ENCODE assay signal across 32 mouse cellular contexts in genomic region chr6:131264175-131264574, GRCm38 (mm10). TPM values are rescaled to one million over a fixed set of nuclear protein-coding genes. Genes with fewer than 3 reads are reported as not detected.
"Had no signal": no experiment of that assay in that cellular context is flagged by ENCODE, and none has a peak within 500 bp of the region (broad histone marks: within the 10 kb centered on the region; RNA-seq: fewer than 3 reads in every experiment).

No protein-coding gene starts in this region.

- H3K4me2 ChIP-seq: embryonic facial prominence, embryonic 12.5 days; embryonic facial prominence, embryonic 13.5 days; embryonic facial prominence, embryonic 15.5 days; forebrain, embryonic 12.5 days; forebrain, embryonic 13.5 days; forebrain, embryonic 15.5 days had no signal

- H3K9ac ChIP-seq: embryonic facial prominence, embryonic 12.5 days; embryonic facial prominence, embryonic 13.5 days; embryonic facial prominence, embryonic 15.5 days; forebrain, embryonic 12.5 days; forebrain, embryonic 13.5 days; forebrain, embryonic 15.5 days; forebrain, postnatal 0 days had no signal

- H3K36me3 ChIP-seq: embryonic facial prominence, embryonic 10.5 days; embryonic facial prominence, embryonic 12.5 days; embryonic facial prominence, embryonic 13.5 days; embryonic facial prominence, embryonic 15.5 days; forebrain, embryonic 10.5 days; forebrain, embryonic 12.5 days; forebrain, embryonic 15.5 days had no signal

- DNase-seq: cerebellum, adult 2 months; cerebellum, adult 8-10 months; cerebellum, adult 9-10 months; cerebellum, adult 9-11 months; cerebellum, postnatal 10 days; cerebellum, postnatal 14 days; cerebellum, postnatal 25 days; cerebellum, postnatal 36 days; embryo, embryonic 11 days; forebrain, postnatal 0 days; gastrocnemius, adult 2 months; gastrocnemius, postnatal 10 days; gastrocnemius, postnatal 14 days; gastrocnemius, postnatal 25 days; gastrocnemius, postnatal 36 days; heart, adult 11 months; heart, adult 18-20 months; heart, adult 2 months had no signal

- H3K4me3 ChIP-seq: embryonic facial prominence, embryonic 10.5 days; embryonic facial prominence, embryonic 12.5 days; embryonic facial prominence, embryonic 13.5 days; embryonic facial prominence, embryonic 15.5 days; erythroblast, embryonic 14.5 days; forebrain, embryonic 10.5 days; forebrain, embryonic 12.5 days; forebrain, embryonic 13.5 days; forebrain, embryonic 15.5 days; gastrocnemius, adult 2 months; heart, adult 2 months had no signal

- H3K27ac ChIP-seq: embryonic facial prominence, embryonic 10.5 days; embryonic facial prominence, embryonic 12.5 days; embryonic facial prominence, embryonic 13.5 days; embryonic facial prominence, embryonic 15.5 days; forebrain, embryonic 10.5 days; forebrain, embryonic 12.5 days; forebrain, embryonic 13.5 days; forebrain, embryonic 15.5 days; gastrocnemius, adult 2 months; heart, adult 2 months had no signal

- ATAC-seq: forebrain, embryonic 13.5 days; forebrain, embryonic 14.5 days; forebrain, embryonic 15.5 days; forebrain, embryonic 16.5 days; forebrain, postnatal 0 days had no signal

- H3K4me1 ChIP-seq: embryonic facial prominence, embryonic 10.5 days; embryonic facial prominence, embryonic 12.5 days; embryonic facial prominence, embryonic 13.5 days; embryonic facial prominence, embryonic 15.5 days; forebrain, embryonic 10.5 days; forebrain, embryonic 12.5 days; forebrain, embryonic 13.5 days; forebrain, embryonic 15.5 days had no signal

- H3K27me3 ChIP-seq: embryonic facial prominence, embryonic 12.5 days; embryonic facial prominence, embryonic 13.5 days; embryonic facial prominence, embryonic 15.5 days; forebrain, embryonic 12.5 days; forebrain, embryonic 13.5 days; forebrain, embryonic 15.5 days had no signal

- H3K9me3 ChIP-seq: embryonic facial prominence, embryonic 12.5 days; embryonic facial prominence, embryonic 13.5 days; embryonic facial prominence, embryonic 15.5 days; forebrain, embryonic 15.5 days had no signal

RNA-seq across cellular contexts. Expression of gene Klra2, which starts 17.0 kb away (rescaled TPM):
- total RNA-seq: forebrain, postnatal 0 days; gastrocnemius, adult 2 months; gastrocnemius, postnatal 14 days; gastrocnemius, postnatal 25 days; gastrocnemius, postnatal 36 days had no signal
- polyA plus RNA-seq: embryonic facial prominence, embryonic 10.5 days; embryonic facial prominence, embryonic 11.5 days; embryonic facial prominence, embryonic 12.5 days; embryonic facial prominence, embryonic 13.5 days; embryonic facial prominence, embryonic 14.5 days; embryonic facial prominence, embryonic 15.5 days; erythroblast, embryonic 14.5 days; forebrain, embryonic 10.5 days; forebrain, embryonic 11.5 days; forebrain, embryonic 12.5 days; forebrain, embryonic 13.5 days; forebrain, embryonic 14.5 days; forebrain, embryonic 15.5 days; forebrain, embryonic 16.5 days; forebrain, postnatal 0 days had no signal
